Mouse (Mus musculus) embryonic facial prominence, embryonic 14.5 days (tissue): ENCODE data around the gene Cnnm4. TPM values are rescaled to one million over a fixed set of nuclear protein-coding genes. Genes with fewer than 3 reads are reported as not detected.

Experiments used
- ATAC-seq: fragments of 200-750 bp; cut with Nextera tagmentation; 2 replicates; pipeline ENCODE4 v1.8.0; 2017; ENCODE audit warnings: low read depth, moderate number of reproducible peaks, moderate TSS enrichment
- DNase-seq: peaks from one replicate; pipeline ENCODE4 v3.0.0-alpha.2; 2015; ENCODE audit warnings: low spot score
- H3K27ac ChIP-seq: fragments of 300-500 bp; sonication (generic); replicated peaks from 2 replicates; pipeline ENCODE4 v1.5.1; 2014; ENCODE audit warnings: low read depth, mild to moderate bottlenecking, low read length, moderate library complexity
- H3K27me3 ChIP-seq: fragments of 300-500 bp; sonication (generic); replicated peaks from 2 replicates; pipeline ENCODE4 v1.6.1; 2014; ENCODE audit warnings: low read length; ENCODE audit not compliant: control insufficient read depth, insufficient read depth
- H3K36me3 ChIP-seq: fragments of 300-500 bp; sonication (generic); 2 replicates; pipeline ENCODE4 v1.6.1; 2014; ENCODE audit warnings: low read length, mixed read lengths; ENCODE audit not compliant: control insufficient read depth, insufficient read depth
- H3K4me1 ChIP-seq: fragments of 300-500 bp; sonication (generic); 2 replicates; pipeline ENCODE4 v1.6.1; 2014; ENCODE audit warnings: antibody characterized with exemption, low read length; ENCODE audit not compliant: control insufficient read depth, insufficient read depth
- H3K4me2 ChIP-seq: fragments of 300-500 bp; sonication (generic); 2 replicates; pipeline ENCODE4 v1.6.1; 2014; ENCODE audit warnings: low read depth, mild to moderate bottlenecking, low read length, moderate library complexity, mixed read lengths
- H3K4me3 ChIP-seq: fragments of 300-500 bp; sonication (generic); 2 replicates; pipeline ENCODE4 v1.5.1; 2014; ENCODE audit warnings: low read depth, mild to moderate bottlenecking, low read length
- H3K9ac ChIP-seq: fragments of 300-500 bp; sonication (generic); 2 replicates; pipeline ENCODE4 v1.6.1; 2014; ENCODE audit warnings: low read depth, mild to moderate bottlenecking, low read length, moderate library complexity, mixed read lengths
- H3K9me3 ChIP-seq: fragments of 300-500 bp; sonication (generic); 2 replicates; pipeline ENCODE4 v1.6.1; 2016; ENCODE audit warnings: low read length; ENCODE audit not compliant: control insufficient read depth
- WGBS: fragments of 180-500 bp; shearing (Covaris S2); extraction: QIAGEN DNeasy Blood & Tissue Kit; methylation state at CpG from one replicate; pipeline ENCODE4 v1.1.7; 2014; 5-methylcytosine and 5-hydroxymethylcytosine counted together
- polyA plus RNA-seq: library from polyadenylated mRNA; unstranded; fragments of >200 nt; fragmentation: Nextera tagmentation; extraction: Ambion mirVana; gene quantifications from 2 replicates; pipeline ENCODE4 v1.2.1, GENCODE M21; 2014

The Cnnm4 gene
- polyA plus RNA-seq, 1 experiment from 2014 or later: 13.5 TPM

DNA sequence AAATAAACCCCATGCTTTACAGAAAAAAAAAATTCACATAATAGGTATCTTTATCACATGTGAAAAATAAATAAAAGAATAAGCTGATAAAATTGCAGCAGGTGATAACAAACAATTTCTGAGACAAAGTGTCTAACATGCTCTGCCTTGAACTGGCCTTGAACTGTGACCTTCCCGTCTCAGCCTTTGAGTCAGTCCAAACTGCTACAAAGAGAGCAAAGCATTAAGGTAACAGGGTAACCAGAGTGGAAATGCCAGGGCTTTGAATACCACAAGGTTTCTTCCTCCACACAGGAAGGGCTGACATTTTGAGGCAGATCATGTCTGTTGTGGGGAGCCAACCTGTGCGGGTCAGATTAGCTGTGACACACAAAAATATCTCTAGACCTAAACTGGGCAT, 74.0 kb downstream of the Cnnm4 start:
- Histone ChIP-seq H3K9me3 (no peaks in the 10 kb centered on the region), H3K4me2 (peak overlapping the region; percentile 83; the same call in 1 of the 2 replicates), H3K4me1 (peaks cover 19% of the 10 kb centered on the region), H3K4me3 (no peak overlapping the region), H3K27ac (no peak overlapping the region), H3K27me3 (no peaks in the 10 kb centered on the region), H3K36me3 (peaks cover 34% of the 10 kb centered on the region), H3K9ac (no peak overlapping the region)
- no peak for DNase-seq
- 61% methylated on average over 2 of the region's 2 CpGs for WGBS
- no peak for ATAC-seq

DNA sequence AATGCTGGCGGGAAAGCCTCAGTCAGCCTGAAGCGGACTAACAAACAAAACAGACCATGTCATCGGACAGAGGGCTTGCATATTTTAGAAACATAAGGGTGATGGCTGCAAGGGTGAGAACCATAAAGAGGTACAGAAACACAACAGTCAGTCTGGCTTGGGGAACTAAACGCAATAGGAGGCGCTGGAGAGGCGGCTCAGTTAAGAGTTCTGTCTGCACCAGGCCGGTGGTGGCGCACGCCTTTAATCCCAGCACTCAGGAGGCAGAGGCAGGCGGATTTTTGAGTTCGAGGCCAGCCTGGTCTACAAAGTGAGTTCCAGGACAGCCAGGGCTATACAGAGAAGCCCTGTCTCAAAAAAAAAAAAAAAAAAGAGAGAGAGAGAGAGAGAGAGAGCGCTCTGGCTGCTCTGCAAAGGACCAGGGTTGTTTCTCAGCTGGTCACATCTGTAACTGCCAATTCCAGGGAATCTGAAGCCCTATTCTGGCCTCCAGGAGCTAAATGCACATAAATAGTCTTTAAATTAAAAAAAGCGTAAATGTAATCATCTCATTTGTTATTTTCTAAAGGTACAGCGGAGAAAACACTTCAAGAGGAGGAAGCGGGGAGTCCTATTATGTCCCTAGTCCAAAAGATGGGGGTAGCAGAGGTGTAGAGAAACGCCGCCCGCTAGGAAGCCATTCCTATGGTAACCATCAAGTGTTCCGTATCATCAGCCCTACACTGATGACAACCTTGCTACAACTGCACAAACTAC, 74.6 kb downstream of the Cnnm4 start:
- H3K27me3 ChIP-seq: no peaks in the 10 kb centered on the region
- H3K4me1 ChIP-seq: peaks cover 19% of the 10 kb centered on the region
- peak overlapping the region; percentile 83 for H3K4me2 ChIP-seq
- H3K27ac ChIP-seq: no peak overlapping the region
- no peaks in the 10 kb centered on the region for H3K9me3 ChIP-seq
- peak overlapping the region; percentile 71 for H3K4me3 ChIP-seq
- 70% methylated on average over 19 of the region's 19 CpGs for WGBS
- H3K36me3 ChIP-seq: peaks cover 35% of the 10 kb centered on the region
- DNase-seq: no peak
- peak overlapping the region; percentile 80 for H3K9ac ChIP-seq
- ATAC-seq: no peak

DNA sequence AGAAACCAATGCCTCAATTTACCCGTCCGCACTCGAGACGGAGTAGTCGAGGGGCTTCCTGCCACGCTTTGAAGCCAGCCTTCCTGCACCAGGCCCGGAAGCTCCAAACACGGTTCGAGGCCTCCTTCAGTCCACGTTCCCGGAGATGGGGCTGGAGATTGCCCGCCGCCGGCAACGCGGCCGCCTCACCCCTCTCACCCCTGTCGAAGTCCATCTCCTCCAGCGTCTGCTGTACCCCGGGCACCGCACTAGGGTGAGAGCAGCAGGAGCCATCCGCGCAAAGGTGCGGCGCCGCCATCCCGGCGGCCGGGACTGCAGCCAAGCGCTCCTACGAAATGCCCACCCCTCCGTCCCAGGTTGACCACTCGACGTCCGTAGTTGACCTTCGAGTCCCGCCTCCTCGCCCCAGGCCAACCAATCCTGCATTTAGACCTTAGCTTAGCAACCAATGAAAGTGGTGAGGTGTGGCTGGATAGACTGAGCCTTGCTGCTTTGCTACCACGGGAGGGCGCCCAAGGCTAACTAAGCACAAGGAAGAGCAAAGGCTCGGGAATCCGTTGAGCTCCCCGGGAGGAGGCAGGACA, 75.6 kb downstream of the Cnnm4 start, which contains the start of gene Ankrd39:
TSS of gene Ankrd39 (minus strand) at position 558 of the 584 bp plus-strand sequence.
- Histone ChIP-seq H3K9me3 (no peaks in the 10 kb centered on the region), H3K4me3 (peak within 1 kb of the TSS; percentile 71), H3K27ac (peak within 1 kb of the TSS; percentile 79), H3K27me3 (no peaks in the 10 kb centered on the region), H3K4me2 (peak within 1 kb of the TSS; percentile 83), H3K4me1 (peaks cover 19% of the 10 kb centered on the region), H3K9ac (peak within 1 kb of the TSS; percentile 80), H3K36me3 (peaks cover 36% of the 10 kb centered on the region)
- ATAC-seq (peak; percentile 97), DNase-seq (peak; percentile 99)
- under 1% methylated on average over 34 of the region's 43 CpGs for WGBS

DNA sequence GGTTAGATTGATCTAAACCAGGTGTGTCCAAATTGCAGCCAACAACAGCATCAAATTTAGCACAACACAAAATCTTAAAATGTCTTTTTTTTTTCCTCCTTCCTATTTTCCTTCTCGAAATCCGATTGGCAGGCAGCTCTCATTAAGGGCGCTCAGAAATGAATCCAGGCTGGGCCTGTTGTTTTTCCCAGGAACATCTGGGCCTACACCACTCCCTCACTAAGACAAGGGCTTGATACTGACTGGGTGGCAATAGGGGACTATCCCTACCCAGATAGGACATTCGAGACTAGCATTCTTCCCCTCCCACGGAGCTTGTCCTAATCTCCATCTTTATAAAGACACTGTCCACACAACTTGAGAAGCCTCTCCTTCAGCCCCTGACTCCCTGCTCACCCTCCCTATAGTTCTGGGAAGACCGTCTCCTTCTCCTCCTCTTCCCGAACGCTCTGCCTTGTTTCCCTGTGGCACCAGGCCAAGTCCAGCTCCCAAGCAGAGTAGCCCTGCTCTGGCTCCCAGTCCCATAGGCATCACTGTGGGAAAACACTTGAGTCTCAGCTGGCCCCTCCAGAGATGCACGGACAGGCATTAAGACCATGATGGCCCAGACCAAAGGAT, 76.7 kb downstream of the Cnnm4 start:
- Histone ChIP-seq H3K9ac (0 out of 2 replicates have a peak overlapping the region, but pooled peaks have one; percentile 34), H3K27ac (peak overlapping the region; percentile 79; the same call in 1 of the 2 replicates), H3K4me3 (no peak overlapping the region), H3K27me3 (no peaks in the 10 kb centered on the region), H3K4me1 (peaks cover 19% of the 10 kb centered on the region), H3K9me3 (no peaks in the 10 kb centered on the region), H3K4me2 (no peak overlapping the region), H3K36me3 (peaks cover 45% of the 10 kb centered on the region)
- ATAC-seq (no peak), DNase-seq (no peak)
- WGBS: 18% methylated on average over 9 of the region's 9 CpGs

DNA sequence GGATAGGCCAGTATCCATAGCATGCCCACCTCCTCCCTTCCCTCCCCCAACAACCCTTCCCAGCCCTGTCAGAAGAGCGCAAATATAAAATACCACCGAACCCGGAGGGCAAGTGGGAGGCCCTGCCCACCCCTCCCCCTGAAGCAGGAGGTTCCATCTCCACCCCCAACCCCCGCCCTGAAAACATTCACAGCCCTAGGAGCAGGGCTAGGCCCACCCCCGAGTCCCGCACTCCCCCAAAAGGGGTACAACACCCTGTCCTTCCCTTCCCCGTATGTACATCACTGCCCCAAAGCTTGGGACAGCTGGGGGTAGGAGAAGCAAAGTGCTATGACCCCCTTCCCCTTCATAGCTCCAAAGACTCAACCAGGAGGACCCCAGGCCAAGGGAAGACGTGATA, 77.4 kb downstream of the Cnnm4 start:
- Histone ChIP-seq H3K4me1 (peaks cover 19% of the 10 kb centered on the region), H3K9me3 (no peaks in the 10 kb centered on the region), H3K4me2 (no peak overlapping the region), H3K27me3 (no peaks in the 10 kb centered on the region), H3K27ac (no peak overlapping the region), H3K4me3 (no peak overlapping the region), H3K9ac (no peak overlapping the region; the same call in 1 of the 2 replicates), H3K36me3 (peaks cover 52% of the 10 kb centered on the region)
- ATAC-seq: no peak
- WGBS: 42% methylated on average over 8 of the region's 8 CpGs
- no peak for DNase-seq

DNA sequence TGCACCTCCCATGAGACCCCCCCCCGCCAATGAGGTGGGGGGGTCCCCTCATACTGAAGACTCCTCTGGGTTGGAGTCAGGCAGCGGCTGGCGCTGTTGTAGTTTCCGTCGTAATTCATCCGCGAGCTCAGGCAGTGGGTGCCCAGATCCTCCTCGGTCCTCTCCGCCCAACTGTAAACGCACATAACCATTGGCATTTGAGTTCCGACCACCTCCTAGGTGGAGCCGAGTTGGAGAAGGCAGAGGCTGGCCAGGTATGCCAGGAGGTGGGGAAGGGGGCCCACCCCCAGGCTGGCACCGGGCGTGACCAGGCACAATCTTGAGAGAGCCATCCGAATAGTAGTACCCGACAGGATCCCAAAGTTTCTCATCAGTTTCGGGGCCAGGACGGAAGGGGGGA, 78.1 kb downstream of the Cnnm4 start:
- no peak overlapping the region for H3K9ac ChIP-seq
- peaks cover 19% of the 10 kb centered on the region for H3K4me1 ChIP-seq
- no peaks in the 10 kb centered on the region for H3K27me3 ChIP-seq
- H3K27ac ChIP-seq: no peak overlapping the region
- ATAC-seq (no peak), DNase-seq (no peak)
- 78% methylated on average over 17 of the region's 18 CpGs for WGBS
- no peaks in the 10 kb centered on the region for H3K9me3 ChIP-seq
- no peak overlapping the region for H3K4me2 ChIP-seq
- H3K4me3 ChIP-seq: no peak overlapping the region
- H3K36me3 ChIP-seq: peaks cover 59% of the 10 kb centered on the region

DNA sequence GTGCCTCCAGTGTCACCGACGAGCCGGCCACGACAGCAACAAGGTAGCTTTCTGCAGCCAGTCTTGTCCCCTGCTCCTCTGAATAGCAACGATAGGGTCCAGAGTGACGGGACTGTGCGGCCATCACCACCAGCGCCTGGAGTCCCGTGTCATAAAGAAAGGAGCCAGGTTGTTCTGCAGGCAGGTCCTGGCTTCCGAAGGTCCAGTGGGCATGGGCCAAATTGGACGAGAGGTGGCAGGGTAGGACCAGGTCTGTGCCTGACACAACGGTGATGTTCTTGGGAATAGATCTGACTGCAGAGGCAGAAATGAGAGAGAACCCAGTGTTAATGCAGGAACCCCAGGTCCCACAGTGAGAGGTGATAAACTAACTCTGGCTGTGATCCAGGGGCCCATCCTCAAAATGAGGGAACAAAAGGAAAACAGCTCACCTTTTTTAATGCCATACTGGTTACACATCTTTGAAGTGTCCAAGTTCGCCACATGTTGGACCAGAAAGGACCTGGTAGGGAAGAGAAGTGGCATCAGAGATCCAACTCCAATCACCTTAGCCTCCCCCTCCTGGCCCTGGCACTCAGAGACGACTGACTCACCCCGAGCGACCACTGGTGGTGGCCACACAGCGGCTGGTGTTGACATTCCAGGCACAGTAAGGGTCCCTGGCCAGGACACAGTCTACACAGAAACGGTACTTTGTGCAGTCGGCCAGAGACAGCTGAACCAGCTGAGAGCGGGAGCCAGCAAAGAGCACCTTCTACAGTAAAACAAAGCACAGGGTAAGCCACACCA, 78.8 kb downstream of the Cnnm4 start:
- Histone ChIP-seq H3K9ac (no peak overlapping the region), H3K4me3 (no peak overlapping the region), H3K4me2 (no peak overlapping the region), H3K9me3 (no peaks in the 10 kb centered on the region), H3K27ac (no peak overlapping the region), H3K36me3 (peaks cover 63% of the 10 kb centered on the region), H3K4me1 (peaks cover 21% of the 10 kb centered on the region), H3K27me3 (no peaks in the 10 kb centered on the region)
- DNase-seq: no peak
- WGBS: 81% methylated on average over 20 of the region's 20 CpGs
- no peak for ATAC-seq

DNA sequence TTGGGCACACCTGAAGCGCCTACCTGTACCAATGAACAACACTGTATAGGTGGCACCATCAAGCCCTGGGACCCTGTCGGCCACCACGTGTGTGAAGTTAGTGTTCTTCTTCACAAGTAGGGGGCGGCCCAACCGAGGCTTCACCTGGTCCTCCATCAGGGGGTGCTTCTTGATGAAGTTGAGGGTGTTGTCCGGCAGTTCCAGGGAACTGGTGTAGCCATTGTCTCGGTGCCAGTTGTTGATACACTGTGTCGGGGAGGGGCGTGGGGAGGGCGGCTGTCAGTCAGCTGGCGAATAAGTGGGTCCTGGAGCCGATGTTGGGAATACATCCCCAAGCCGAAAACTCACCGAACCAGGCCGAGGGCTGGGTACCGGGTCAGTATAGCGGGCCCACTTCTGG, 80.5 kb downstream of the Cnnm4 start:
- WGBS: 82% methylated on average over 16 of the region's 17 CpGs

More for the DNA sequence above, 80.5 kb downstream of the Cnnm4 start:
- DNase-seq (no peak), ATAC-seq (no peak)
- H3K27ac ChIP-seq: no peak overlapping the region
- no peak overlapping the region for H3K9ac ChIP-seq
- H3K36me3 ChIP-seq: peaks cover 63% of the 10 kb centered on the region
- no peaks in the 10 kb centered on the region for H3K9me3 ChIP-seq
- no peak overlapping the region for H3K4me2 ChIP-seq
- H3K27me3 ChIP-seq: no peaks in the 10 kb centered on the region
- no peak overlapping the region for H3K4me3 ChIP-seq
- peaks cover 22% of the 10 kb centered on the region for H3K4me1 ChIP-seq
